Mouse (Mus musculus) liver, adult 10 weeks (tissue): ENCODE measurements around the gene Calr. TPM values are rescaled to one million over a fixed set of nuclear protein-coding genes. Genes with fewer than 3 reads are reported as not detected.

ENCODE experiments used
- polyA plus RNA-seq: library from polyadenylated mRNA; stranded (reverse); fragments of 350-450 nt; fragmentation: Illumina TruSeq; extraction: RNeasy Lipid Tissue Mini Kit (QIAGEN cat#74804); gene quantifications from one replicate; pipeline ENCODE4 v1.2.3, GENCODE M21; 2014; ENCODE audit warnings: low read depth, low replicate concordance

The Calr gene
- polyA plus RNA-seq = 778 TPM

DNA sequence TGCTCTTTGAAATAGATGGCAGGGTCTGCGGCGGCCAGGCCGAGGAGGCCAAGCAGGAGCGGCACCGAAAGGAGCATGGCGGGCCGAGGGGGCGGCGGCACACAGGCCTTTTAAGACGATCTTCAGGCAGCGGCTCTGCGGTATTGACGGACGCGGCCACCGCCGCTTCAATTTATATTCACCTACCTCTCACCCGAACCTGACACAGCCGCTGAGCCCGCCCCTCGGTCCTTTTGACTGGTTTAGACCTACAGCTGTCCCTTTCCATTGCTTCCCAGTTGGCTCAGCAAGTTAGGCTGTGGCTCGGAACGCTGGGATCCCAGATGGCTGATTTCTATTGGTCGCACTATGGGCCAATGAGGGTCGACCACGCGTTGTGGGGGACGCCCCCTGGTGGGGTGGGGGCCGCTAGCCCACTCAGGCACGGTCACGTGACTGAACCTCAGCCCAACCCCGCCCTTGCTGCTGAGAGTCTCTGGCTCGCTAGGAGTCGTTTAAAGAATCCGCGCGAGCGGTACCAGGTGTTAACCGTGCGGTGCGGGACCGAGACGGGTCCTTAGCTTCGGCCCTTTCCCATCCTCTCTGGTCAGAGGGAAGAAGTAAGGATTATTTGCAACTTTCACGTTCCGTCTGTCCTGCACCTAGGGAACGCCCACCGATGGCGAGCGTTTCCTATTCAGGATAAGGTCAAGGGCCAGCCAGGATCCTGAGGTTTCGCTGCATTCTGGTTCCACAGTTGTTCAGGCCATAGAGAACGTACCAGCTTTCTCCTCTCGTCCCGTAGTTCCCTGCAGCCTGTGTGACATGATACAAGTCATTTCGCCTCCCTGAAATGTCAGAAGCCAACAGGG, at the start of gene Calr:
Calr (minus strand) TSS at position 213 of the 851 bp plus-strand sequence.

DNA sequence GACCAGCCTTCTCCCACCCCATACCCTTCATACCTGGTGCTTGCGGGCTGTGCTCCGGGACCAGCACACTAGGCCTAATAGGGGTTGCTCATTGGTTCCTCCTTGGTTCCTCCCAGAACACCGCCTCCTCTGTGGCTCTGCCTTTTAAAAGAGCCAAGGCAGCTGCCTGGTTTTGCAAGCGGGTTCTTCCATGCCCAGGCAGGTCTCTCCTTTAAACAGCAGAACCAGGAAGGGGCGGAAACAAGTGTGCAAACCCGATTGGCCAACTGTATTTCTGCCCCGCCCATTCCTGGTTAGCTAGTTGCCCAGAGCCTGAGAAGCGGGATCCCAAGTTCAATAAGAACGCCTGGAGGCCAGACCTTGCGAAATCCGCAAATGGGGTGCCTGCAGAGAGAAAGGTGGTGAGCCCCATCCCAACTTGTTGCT, 47.0 kb upstream of the Calr start, which contains the start of gene Gcdh:
Gcdh (minus strand) TSS at position 213 of the 426 bp plus-strand sequence.

DNA sequence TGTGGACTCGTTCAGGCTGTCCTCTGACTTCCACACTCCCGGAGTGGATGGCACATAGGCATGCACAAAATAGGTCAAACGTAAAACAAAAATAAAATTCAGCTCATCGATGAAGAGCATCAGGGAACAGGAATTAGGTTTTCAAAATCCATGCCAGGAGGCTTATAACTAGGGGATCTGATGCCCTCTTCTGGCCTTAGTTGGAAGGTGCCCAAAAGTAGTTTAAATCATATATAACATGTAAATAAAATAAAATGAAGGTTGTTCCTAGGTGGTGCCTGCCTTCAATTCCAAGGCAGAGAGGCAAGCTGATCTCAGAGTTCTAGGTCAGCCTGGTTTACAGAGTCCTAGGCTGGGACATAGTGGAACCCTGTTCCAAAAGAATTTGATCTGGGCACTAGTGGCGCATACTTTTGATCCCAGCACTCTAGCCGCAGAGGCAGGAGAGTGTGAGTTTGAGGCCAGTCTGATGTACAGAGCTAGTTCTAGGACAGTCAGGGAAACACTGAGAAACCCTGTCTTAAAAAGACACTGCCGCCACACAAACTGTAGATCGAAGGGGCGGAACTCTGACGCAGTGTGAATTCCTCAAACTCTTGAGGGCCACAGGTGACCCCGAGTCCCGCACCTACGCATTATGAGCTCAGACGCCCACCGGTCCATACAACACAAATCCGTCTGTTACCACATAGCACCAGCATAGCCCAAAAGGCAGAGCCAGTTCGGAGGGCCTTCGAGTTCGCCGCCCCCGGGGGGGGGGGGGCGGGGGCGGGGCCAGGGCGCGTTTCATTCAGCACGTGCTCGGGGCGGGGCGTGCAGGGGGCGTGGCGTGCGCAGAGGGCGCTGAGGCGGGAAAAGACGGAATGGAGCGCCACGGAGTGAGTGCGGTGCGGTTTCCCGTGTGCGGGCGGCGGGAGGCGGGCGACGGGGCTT, 24.9 kb upstream of the Calr start, which contains the start of gene Syce2:
Syce2 (plus strand) TSS at position 736 of the 933 bp plus-strand sequence.

DNA sequence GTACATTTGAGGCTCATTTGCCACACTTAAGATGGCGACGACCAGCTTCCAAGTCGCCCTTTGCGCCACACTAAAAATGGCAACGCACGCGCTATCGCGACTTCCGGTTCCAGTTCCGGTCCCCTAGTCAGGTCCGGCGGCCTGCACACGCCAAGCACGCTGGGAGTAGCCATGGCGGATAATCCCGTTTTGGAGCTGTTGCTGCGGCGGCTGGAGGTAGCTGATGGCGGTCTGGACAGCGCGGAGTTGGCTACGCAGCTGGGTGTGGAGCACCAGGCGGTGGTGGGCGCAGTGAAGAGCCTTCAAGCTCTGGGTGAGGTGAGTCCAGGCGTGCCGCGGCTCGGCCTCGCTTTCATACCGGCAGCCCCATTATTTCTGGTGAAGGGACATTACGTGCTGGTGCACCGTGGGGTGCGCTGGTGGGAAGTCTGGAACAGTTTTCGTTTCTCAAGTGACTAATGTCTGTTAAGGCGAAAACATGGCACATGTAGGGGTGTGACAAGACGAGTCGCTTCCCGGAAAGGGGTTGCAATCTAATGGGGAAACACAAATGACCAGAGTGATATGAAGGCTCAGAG, 10.2 kb upstream of the Calr start, which contains the start of gene Farsa:
Farsa (plus strand) TSS at position 126 of the 578 bp plus-strand sequence.

DNA sequence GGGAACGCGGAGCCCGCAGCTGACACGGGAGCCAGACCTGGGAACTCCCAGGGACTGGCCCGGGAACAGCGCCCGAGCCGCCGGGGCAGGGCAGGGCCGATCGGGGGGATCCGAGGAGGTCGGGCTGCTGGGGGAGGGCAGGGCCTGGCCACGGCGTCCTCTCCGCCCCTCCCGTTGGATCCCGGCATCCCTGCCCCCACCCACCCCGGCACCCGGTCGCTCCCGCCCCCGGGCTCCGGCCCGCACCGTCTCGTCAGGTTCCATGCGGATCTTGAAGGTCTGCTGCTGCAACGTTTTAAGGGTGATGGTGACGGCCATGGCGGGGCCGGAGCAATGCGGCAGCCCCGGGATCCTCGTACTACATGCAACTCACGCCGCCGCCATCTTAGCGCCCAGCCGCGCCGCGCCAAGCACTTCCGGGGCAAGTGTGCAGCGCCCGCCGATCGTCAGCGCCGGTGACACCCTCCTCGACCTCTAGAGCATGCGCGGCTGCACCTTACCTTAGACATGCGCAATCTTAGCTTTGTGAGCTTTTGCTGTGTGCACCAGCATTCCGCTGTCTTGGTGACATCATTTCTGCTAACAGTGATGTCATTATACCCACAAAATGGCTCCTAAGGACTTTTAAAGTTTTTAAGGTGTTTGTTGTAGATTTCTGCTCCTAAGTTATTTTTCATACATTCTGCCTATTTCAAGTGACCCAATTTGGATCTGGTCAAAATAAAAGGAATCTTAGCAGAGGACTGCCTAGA, 6.3 kb downstream of the Calr start, which contains the start of gene Rad23a:
Rad23a (minus strand) TSS at position 418 of the 752 bp plus-strand sequence.

DNA sequence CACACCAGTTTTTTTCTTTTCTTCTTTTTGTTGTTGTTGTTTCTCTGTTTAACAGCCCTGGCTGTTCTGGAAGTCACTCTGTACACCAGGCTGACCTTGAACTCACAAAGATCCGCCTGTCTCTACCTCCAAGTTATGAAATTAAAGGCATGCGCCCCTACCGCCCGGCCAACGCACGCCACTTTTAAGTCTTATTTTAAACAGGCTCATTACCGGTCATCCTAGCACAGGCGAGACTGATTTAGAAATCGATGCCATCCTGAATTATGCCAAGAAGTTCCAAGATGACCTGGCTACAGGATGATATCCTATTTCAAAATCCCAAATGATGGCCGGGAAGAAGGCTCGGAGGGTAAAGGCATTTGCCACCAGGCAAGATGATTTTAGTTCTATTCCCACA, 15.2 kb downstream of the Calr start, which contains the start of gene Gadd45gip1:
Gadd45gip1 (plus strand) TSS at position 33 of the 400 bp plus-strand sequence.

DNA sequence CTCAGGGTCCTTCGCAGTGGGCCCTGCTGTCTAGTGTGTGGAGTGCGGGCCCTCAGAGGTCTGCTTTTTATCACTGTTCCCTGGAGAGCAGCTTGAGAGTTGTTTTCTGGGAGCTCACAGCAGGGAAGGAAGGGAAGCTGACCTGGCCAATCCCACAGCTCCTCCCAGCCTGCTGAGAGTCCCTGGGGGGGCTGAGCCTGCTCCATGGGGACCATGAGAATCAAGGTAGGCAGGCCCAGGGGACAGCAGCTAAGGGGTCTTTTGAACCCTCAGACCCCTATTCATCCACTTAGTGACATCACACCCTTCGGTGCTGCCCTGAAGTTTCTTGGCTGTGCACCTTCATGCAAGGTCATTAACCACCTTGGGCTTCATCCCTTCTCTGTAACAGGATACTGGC, 24.0 kb downstream of the Calr start, which contains the start of gene Dand5:
Dand5 (minus strand) TSS at position 101 of the 400 bp plus-strand sequence.

DNA sequence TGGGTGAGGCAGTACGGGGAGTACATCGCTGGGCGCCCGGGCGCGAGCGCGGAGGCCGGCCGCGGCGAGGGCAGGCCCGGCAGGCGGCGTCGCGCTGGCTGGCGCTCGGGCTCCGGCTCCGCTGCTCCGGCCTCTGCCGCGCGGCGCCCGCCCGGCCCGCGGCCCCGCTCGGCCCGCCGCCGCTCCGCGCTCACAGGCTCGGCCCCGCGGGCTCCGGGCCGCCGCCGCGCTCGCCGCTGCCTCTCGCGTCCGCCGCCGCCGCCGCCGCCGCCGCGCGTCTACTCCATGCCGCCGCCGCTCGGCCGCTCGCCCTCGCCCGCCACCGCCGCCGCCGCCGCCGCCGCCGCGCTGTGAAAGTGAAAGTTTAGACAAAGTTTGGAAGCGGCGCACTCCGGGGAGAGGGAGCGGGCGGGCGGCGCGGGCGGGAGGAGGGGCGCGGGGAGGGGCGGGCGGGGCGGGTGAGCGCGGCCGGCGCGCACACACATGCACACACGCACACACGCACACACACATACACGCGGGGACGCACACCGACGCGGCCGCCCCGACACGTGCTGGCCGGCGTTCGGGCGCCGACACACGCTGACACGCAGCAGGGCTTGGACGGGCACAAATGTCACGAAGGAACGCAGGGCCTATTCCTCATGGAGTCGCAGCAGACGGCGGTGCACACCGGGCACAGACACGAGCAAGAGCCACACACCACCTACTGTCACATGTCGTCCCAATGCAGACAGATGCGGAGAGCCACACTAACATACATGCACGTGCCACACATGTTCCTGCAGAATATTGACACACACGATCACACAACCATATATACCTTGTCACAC, 46.5 kb downstream of the Calr start, which contains the start of gene Nfix:
Nfix (minus strand) TSS at position 346 of the 833 bp plus-strand sequence.

Other genes starting within 250 kb of the Calr start
- 2.0 TPM for gene Ier2, start 184.1 kb downstream of the Calr start, polyA plus RNA-seq
- 6.6 TPM for gene Trmt1, start 160.6 kb downstream of the Calr start, polyA plus RNA-seq
- gene Nacc1, start 159.1 kb downstream of the Calr start, polyA plus RNA-seq = 1.3 TPM
- not detected for gene Lyl1, start 145.5 kb downstream of the Calr start, polyA plus RNA-seq
- gene G430095P16Rik, start 123.9 kb downstream of the Calr start, polyA plus RNA-seq = not detected
- 13.6 TPM for gene Nfix, start 46.6 kb downstream of the Calr start, polyA plus RNA-seq
- 1.3 TPM for gene Dand5, start 24.1 kb downstream of the Calr start, polyA plus RNA-seq
- gene Gadd45gip1, start 15.4 kb downstream of the Calr start, polyA plus RNA-seq = 0.74 TPM
- 9.8 TPM for gene Rad23a, start 6.3 kb downstream of the Calr start, polyA plus RNA-seq
- 2.9 TPM for gene Farsa, start 10.1 kb upstream of the Calr start, polyA plus RNA-seq
- 1.8 TPM for gene Syce2, start 25.2 kb upstream of the Calr start, polyA plus RNA-seq
- gene Gcdh, start 47.0 kb upstream of the Calr start, polyA plus RNA-seq = 511 TPM
- gene Klf1, start 55.0 kb upstream of the Calr start, polyA plus RNA-seq = 1.0 TPM
- gene Dnase2a, start 61.6 kb upstream of the Calr start, polyA plus RNA-seq = 9.4 TPM
- gene Mast1, start 90.4 kb upstream of the Calr start, polyA plus RNA-seq = not detected
- not detected for gene Rtbdn, start 100.1 kb upstream of the Calr start, polyA plus RNA-seq
- not detected for gene Gm49661, start 122.5 kb upstream of the Calr start, polyA plus RNA-seq
- gene Prdx2, start 122.7 kb upstream of the Calr start, polyA plus RNA-seq = 42.1 TPM
- 2.5 TPM for gene Rnaseh2a, start 122.8 kb upstream of the Calr start, polyA plus RNA-seq
- gene Junb, start 131.8 kb upstream of the Calr start, polyA plus RNA-seq = 0.50 TPM
- gene Hook2, start 143.7 kb upstream of the Calr start, polyA plus RNA-seq = 4.8 TPM
- not detected for gene Best2, start 167.6 kb upstream of the Calr start, polyA plus RNA-seq
- 7.6 TPM for gene Asna1, start 178.3 kb upstream of the Calr start, polyA plus RNA-seq
- 16.7 TPM for gene Trir, start 179.9 kb upstream of the Calr start, polyA plus RNA-seq
- gene Tnpo2, start 190.0 kb upstream of the Calr start, polyA plus RNA-seq = 5.4 TPM
- gene Fbxw9, start 213.1 kb upstream of the Calr start, polyA plus RNA-seq = 2.5 TPM
- not detected for gene Gm5741, start 221.0 kb upstream of the Calr start, polyA plus RNA-seq
- gene Dhps, start 224.8 kb upstream of the Calr start, polyA plus RNA-seq = 7.5 TPM
- 11.6 TPM for gene Wdr83os, start 233.8 kb upstream of the Calr start, polyA plus RNA-seq
- 2.8 TPM for gene Wdr83, start 234.4 kb upstream of the Calr start, polyA plus RNA-seq
- 12.2 TPM for gene Man2b1, start 236.3 kb upstream of the Calr start, polyA plus RNA-seq